Mouse (Mus musculus): ENCODE results near the gene Cpm.

Cpm gene

DNA sequence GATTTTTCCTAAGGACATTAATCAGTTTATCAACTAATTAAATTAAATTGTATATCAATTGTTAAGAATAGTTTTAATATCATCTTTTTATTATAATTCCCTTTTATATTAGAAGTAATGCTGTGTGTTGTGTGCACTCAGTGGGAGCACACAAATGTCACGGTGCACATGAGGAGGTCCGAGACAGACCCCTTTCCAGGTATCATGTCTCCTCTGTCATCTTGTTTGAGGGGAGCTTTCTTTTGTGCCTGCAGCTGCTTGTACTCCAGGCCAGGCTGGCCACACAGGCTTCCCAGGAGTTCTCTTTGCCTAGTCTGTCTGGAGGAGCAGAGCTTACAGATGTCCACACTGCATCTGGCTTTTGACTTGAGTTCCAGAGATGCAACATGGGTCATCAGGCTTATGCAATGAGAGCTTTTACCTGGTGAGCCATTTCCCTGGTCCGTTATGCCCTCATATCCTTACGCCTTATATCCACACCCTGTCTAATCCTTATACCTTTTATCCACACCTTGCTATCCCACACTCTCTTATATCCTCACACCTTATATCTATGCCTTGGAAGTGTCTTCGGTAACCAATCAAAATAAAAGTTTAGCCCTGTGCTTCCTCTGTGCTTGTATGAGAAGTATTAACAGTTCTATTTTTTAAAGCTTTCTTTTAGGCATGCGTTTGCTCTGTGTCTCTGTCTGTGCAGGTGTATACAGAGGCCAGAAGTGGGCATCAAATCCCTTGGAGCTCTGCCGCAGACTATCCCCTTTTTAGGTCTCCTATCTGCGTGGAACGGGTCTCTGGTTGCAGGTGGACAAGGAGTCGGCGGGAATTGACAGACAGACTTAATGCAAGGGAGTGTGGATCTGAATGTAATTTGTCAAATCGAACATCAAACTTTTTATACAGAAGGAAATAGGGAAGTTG lies 7.4 kb upstream of the Cpm start:
- no peak for DNase-seq

DNA sequence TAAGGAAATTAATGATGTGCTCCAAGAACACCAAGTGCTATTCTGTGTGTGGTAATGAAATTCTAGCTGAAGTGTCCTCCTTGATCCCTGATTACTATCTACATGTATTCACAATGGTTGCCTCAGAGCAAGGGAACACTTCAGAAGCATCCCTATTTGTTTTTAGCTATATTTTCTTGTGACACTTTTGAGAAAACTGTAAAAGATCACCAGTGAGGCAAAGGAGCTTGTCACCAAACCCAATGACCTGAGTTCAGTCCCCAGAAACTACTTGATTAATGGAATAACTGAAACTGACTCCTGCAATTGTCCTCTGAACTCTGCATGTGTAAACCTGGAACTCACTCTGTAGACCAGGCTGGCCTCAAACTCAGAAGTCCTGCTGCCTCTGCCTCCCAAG lies 5.9 kb upstream of the Cpm start:
- no peak for DNase-seq

DNA sequence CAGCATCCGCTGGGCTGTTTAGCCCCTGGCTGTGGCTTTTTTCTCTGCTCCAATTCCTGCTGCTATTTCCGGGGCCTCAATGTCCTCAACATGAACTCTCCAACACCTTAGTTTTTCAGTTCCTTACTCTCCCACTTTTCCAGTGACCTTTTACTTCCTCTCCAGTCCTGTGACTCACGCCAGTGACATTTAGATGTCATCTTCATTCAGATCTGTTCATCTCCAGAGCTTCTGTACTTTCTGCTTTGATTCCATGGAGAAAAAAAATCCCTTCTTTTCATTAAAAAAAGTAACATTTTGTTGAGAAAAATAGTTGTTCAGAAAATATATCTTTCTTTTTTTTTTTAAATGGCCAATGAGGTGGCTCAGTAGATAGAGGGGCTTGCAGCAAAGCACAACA lies 5.1 kb upstream of the Cpm start:
- DNase-seq: no peak

DNA sequence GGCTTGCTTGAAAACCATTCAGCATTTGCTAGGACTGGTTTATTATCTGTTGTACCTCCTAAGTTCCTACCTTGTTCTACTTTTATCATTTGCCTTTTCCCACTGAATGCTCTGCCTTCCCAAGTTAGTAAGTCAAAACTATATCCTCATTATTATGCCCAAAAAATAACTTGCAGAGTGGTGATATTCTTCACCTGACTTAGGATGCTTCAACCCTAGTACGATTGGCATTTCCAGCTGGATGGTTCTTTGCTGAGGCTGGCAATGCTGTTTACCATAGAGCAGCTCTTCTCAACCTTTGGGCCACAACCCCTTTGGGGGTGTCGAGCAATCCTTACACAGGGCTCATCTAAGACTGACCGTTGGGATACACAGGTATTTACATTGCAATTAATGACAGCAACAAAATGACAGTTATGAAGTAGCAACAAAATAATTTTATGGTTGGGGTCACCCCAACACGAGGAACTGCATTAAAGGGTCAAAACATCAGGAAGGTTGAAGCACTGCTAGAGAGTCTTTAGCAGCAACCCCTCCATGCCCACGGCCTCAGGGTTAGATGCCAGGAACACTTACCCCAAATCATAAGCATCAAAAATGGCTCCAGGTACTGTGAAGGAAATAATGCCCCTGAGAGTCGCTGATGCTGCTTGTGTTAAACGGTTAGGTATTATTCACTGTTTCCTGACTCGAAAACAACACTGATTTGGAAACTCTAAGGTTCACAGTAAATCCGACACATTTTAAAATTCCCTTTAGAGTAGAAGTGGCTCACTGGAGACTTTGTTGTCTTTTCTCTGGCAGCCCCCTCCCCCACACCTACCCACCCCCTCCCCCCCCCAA lies 4.4 kb upstream of the Cpm start:
- DNase-seq: no peak

DNA sequence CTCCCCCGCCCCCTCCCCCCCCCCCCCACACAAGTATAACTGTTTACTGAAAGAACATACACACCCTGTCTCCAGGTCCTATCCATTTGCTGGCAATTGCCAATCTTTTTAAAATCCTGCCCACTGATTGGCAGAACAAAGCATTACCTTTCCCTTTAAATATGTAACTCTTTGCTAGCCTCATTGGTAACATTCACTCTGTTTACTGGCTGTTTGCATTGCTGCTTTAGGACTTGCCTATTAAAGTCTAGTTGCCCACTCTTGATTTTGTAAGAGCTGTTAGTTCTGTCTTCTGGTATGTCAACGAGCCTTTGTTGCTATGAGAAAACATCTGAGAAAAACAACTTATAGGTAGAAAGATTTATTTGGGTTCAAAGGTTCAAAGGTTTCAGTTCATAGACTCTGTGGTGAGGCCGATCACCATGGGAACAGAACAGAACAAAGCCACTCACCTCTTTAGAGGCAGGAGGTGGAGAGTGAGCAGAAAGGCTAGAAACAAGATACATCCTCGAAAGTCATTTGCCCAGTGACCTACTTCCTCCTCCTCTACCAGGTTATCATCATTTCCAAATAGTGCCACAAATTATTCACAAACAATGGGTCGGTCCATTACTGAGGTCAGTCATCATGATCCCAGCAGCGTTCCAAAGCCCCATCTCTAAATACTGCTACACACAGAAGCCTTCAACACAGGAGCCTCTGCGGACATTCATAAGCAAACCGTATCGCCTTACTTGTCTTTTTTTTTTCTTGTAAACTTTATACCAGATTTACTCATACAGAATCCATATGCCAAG lies 3.6 kb upstream of the Cpm start:
- no peak for DNase-seq

- DNase-seq: no peak
Measured at GRCm38 (mm10) chr10:117626297-117626613, 3.0 kb upstream of the Cpm start.

DNA sequence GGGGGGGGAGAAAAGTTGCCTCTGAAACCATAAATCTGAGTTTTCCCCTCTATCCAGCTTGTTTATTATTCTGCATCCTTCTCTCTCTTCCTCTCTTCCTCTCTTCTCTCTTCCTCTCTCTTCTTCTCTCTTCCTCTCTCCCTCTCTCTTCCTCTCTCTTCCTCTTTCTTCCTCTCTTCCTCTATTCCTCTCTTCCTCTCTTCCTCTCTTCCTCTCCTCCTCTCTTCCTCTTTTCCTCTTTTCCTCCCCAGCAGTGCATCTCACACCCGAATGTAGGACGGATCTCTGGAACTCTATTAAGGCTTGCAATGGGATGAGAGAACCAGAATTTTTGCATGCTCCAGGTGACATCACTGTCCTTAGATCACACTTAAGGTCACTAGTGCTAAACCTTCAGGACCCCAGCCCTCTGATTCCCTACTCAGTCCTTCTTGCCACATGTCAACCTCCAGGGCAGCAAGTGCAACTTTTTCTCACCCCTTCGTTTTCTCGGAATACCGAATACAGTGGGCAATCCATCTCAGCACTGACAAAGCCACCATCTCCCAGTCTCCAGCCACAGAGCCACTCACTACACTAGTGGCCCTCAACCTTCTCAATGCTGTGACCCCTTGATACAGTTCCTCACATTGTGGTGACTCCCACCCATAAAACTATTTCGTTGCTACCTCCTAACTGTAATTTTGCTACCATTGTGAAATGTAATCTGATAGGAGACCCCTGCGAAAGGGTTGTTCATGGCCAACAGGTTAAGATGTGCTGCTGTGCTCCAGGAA lies 2.3 kb upstream of the Cpm start:
- no peak for DNase-seq

- DNase-seq: no peak
Measured at GRCm38 (mm10) chr10:117627616-117627930, 1.7 kb upstream of the Cpm start.

GRCm38 (mm10) chr10:117627949-117628348 lies 1.4 kb upstream of the Cpm start:
- no peak for DNase-seq

- DNase-seq: no peak
Measured at GRCm38 (mm10) chr10:117628363-117629168, 734 bp upstream of the Cpm start.

DNA sequence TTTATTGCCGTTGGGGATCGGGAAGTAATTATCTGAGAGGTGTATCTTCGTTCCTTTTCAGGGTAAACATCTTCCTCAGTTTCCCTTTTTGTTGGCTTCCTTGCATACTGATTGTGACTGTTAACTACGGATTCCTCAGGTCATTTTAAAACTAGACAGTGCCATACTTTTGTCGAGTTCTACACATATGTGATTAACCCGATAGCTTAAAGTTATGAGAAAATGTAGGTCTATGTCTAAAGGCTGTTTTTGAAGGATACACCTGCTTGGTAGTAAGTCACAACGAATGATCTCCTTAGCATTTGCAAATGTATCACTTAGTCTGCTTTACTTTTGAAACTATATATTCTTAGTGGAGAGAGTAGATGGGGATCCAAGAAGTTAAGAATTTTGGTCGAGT lies 876 bp downstream of the Cpm start:
- no peak for DNase-seq

DNA sequence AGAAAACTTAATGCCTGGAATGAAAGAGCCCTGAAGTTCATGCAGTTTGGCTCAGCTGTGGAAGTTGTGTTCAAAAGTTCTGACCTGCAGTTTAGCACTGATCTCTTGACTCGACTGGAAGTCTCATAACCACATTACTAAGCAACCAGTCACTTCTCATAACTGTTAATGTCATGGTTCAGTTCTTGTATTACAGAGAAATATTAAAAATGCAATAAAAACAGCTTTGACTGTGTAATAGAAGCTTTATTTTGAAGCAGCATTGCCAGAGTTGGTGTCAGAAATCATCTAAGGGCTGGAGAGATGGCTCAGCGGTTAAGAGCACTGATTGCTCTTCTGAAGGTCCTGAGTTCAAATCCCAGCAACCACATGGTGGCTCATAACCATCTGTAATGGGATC lies 1.5 kb downstream of the Cpm start:
- DNase-seq: no peak

GRCm38 (mm10) chr10:117631562-117632259 lies 2.4 kb downstream of the Cpm start:
- no peak for DNase-seq

GRCm38 (mm10) chr10:117632394-117632793 lies 3.1 kb downstream of the Cpm start:
- DNase-seq: no peak

DNA sequence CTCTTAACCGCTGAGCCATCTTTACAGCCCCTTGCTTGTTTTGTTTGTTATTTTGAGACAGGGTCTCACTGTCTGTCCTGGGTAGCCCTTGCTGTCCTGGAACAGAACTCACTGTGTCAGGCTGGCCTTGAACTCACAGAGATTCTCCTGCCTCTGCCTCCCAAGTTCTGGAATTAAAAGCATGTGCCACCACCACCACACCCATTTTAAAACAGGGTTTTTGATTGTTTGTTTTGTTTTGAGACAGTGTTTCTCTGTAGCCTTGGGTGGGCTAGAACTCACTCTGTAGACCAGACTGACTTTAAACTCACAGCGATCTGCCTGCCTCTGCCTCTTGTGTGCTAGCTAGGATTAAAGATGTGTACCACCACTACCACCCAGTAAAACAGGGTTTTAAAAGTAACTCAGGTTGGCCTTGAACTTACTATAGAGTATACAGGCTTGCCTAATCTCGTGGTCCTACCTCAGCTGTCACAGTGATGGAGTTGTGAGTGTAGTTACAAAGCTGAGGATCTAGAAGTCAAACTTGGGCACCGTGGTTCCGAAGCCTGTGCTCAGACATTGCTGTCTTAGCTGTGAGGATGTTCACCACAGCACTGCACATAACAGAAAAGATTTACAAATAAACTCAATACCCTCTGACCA lies 4.4 kb downstream of the Cpm start:
- no peak for DNase-seq

DNA sequence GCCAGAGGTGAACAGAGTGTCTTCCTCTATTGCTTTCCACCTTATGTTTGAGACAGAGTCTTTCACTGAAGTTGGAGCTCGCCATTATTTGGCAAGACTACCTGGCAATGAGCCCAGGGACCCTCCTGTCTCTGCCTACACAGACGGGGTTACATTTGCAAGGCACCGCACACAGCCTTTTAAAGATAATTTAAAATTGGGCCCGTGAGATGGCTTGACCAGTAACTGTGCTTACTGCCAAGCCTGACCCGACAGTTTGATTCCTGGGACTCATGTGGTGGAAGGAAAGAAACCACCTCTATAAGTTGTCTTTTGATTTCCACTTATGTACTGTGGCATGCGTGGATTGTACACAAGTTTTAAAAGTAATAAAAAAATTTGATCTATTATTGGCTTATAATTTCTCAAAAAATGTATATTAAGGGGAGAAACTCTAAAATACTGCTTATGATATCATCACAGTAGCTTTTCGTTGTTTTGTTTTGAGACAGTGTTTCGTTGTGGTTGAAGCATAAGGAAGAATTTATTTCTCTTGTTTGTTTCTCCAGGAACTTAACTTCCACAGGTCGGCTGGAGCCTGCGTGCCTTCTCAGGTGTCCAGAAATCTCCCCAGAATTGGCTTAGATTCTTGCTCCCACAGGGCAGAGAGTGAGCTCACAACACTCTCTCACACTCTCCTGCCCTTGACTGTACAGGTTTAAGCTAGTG lies 5.2 kb downstream of the Cpm start:
- DNase-seq: no peak

- DNase-seq: no peak
Measured at GRCm38 (mm10) chr10:117635078-117635771, 5.9 kb downstream of the Cpm start.

DNA sequence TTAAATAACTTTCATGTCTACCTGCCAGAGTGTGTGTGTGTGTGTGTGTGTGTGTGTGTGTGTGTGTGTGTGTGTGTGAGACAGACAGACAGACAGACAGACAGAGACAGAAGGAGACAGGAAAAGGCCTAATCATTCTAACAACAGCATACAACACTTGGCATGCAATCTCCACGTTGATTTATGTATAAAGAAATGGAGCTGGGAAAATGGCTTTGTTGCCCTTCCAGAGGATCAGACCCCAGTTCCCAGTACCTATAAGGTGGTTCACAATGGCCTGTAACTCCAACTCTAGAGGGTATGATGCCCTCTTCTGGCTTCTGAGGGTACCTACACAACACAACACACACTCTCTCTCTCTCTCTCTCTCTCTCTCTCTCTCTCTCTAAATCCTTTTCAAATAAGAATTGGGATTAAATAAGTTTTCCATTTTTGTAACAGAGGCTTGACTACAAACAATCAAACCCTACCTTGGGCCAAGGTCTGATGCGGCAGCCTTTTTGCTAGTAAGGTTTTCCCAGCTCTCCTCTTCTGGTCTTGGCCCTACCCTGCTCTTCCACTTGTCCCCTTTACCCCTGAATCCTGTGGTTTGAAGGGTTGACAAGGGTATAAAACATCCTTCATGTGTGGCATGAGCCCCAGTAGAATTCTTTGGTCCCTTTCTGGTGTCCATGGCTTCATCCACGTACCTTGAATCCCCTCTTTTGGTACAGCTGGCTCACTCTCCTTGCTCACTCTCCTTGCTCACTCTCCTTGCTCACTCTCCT lies 6.7 kb downstream of the Cpm start:
- DNase-seq: no peak
